Mouse (Mus musculus) limb, embryonic 11.5 days (tissue): ENCODE data around the gene 1700016K19Rik. TPM values are rescaled to one million over a fixed set of nuclear protein-coding genes. Genes with fewer than 3 reads are reported as not detected.

Experiments used
- ATAC-seq: fragments of 200-750 bp; cut with Nextera tagmentation; 2 replicates; pipeline ENCODE4 v1.8.0; 2017; ENCODE audit warnings: low read depth; ENCODE audit not compliant: insufficient number of reproducible peaks, low FRiP score, low TSS enrichment
- DNase-seq: peaks from one replicate; pipeline ENCODE4 v3.0.0-alpha.2; 2015; ENCODE audit warnings: low spot score
- H3K27ac ChIP-seq: fragments of 300-500 bp; sonication (generic); replicated peaks from 2 replicates; pipeline ENCODE4 v1.5.1; 2014; ENCODE audit warnings: low read depth, mild to moderate bottlenecking, low read length
- H3K27me3 ChIP-seq: fragments of 300-500 bp; sonication (generic); 2 replicates; pipeline ENCODE4 v1.6.1; 2014; ENCODE audit warnings: mild to moderate bottlenecking, low read length, mixed read lengths; ENCODE audit not compliant: control insufficient read depth, insufficient read depth
- H3K36me3 ChIP-seq: fragments of 300-500 bp; sonication (generic); 2 replicates; pipeline ENCODE4 v1.6.1; 2014; ENCODE audit warnings: mild to moderate bottlenecking, low read length, moderate library complexity, mixed read lengths; ENCODE audit not compliant: control insufficient read depth, insufficient read depth
- H3K4me1 ChIP-seq: fragments of 300-500 bp; sonication (generic); 2 replicates; pipeline ENCODE4 v1.6.1; 2014; ENCODE audit warnings: low read length, mixed read lengths; ENCODE audit not compliant: control insufficient read depth, insufficient read depth
- H3K4me2 ChIP-seq: fragments of 300-500 bp; sonication (generic); 2 replicates; pipeline ENCODE4 v1.6.1; 2014; ENCODE audit warnings: low read depth, mild to moderate bottlenecking, moderate library complexity; ENCODE audit not compliant: severe bottlenecking
- H3K4me3 ChIP-seq: fragments of 300-500 bp; sonication (generic); 2 replicates; pipeline ENCODE4 v1.5.1; 2014; ENCODE audit warnings: low read depth, low read length
- H3K9ac ChIP-seq: fragments of 300-500 bp; sonication (generic); 2 replicates; pipeline ENCODE4 v1.6.1; 2014; ENCODE audit warnings: mild to moderate bottlenecking, low read length
- H3K9me3 ChIP-seq: fragments of 300-500 bp; sonication (generic); 2 replicates; pipeline ENCODE4 v1.6.1; 2016; ENCODE audit warnings: low read length; ENCODE audit not compliant: control insufficient read depth
- WGBS: fragments of 180-500 bp; shearing (Covaris S2); extraction: QIAGEN DNeasy Blood & Tissue Kit; methylation state at CpG from one replicate; pipeline ENCODE4 v1.1.7; 2014; 5-methylcytosine and 5-hydroxymethylcytosine counted together
- polyA plus RNA-seq: library from polyadenylated mRNA; unstranded; fragments of >200 nt; fragmentation: Nextera tagmentation; extraction: Ambion mirVana; gene quantifications from 2 replicates; pipeline ENCODE4 v1.2.1, GENCODE M21; 2014

Gene 1700016K19Rik
- polyA plus RNA-seq, 1 experiment from 2014 or later, result 0.16 TPM

DNA sequence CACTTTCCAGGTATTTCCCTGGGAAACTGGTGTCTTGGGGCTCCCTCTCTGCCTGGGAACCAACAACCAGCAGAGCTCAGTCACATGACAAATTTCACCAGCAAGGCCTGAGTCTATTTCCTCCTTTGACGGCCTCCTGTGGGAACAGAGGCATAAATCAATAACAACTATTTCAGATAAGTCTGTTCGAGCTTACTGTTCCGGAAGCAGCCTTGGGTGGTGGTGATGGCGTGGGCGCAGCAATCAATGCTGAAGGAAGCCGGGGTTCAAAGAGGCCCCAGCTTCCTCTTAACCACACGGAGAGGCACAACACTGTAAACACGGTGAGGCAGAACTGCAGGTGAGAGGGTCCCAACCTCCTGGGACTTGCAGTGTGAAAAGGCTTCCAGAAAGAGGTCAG lies 23.0 kb upstream of the 1700016K19Rik start:
- no peaks in the 10 kb centered on the region for H3K9me3 ChIP-seq
- H3K4me2 ChIP-seq, result no peak overlapping the region
- 54% methylated on average over 8 of the region's 8 CpGs for WGBS
- no peak overlapping the region for H3K9ac ChIP-seq
- no peak overlapping the region for H3K4me3 ChIP-seq
- H3K27me3 ChIP-seq, result no peaks in the 10 kb centered on the region
- no peak overlapping the region for H3K27ac ChIP-seq
- ATAC-seq, result no peak
- no peaks in the 10 kb centered on the region for H3K36me3 ChIP-seq
- DNase-seq, result no peak
- no peaks in the 10 kb centered on the region for H3K4me1 ChIP-seq

DNA sequence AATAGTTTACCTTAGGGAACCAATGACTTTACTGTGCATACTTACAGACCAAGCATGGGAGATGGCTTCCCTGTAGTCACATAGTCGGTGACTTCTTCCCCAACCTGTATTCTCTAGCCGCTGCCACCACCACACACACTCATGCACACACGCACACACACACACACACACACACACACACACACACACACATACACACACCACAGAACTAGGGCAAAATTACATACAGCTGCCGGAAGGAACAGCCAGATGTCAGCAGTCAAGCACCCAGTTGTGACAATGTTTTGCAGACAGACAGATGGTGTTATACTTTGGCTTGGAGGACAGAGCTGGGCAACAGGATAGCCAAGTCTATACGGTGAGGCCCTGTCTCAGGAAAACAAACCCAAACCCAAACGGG lies 21.7 kb upstream of the 1700016K19Rik start:
- Histone ChIP-seq H3K4me1 (no peaks in the 10 kb centered on the region), H3K4me3 (no peak overlapping the region), H3K27ac (no peak overlapping the region), H3K9ac (no peak overlapping the region), H3K4me2 (no peak overlapping the region), H3K9me3 (no peaks in the 10 kb centered on the region), H3K27me3 (no peaks in the 10 kb centered on the region), H3K36me3 (no peaks in the 10 kb centered on the region)
- ATAC-seq (no peak), DNase-seq (no peak)
- 85% methylated on average over 6 of the region's 6 CpGs for WGBS

DNA sequence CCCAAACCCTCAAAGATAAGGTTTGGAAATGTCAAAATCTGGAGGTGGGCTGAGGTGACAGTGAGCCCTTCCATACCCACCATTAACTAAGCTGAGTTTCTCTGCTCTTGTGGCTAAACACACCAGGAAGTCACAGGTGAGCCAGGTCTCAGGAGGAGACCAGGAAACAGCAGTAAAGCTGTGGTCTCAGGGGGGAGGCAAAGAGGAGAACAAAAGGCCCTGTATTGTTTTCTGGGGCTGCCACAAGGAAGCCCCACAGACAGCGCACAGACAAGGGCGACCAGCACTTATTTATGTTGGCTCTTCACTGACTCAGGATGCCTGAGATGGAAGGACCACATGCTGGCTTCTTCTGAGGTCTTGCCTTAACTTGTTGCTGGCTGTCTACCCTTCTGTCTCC lies 19.3 kb upstream of the 1700016K19Rik start:
- no peak for ATAC-seq
- no peak overlapping the region for H3K4me2 ChIP-seq
- 34% methylated on average over 2 of the region's 2 CpGs for WGBS
- no peaks in the 10 kb centered on the region for H3K4me1 ChIP-seq
- H3K4me3 ChIP-seq, result no peak overlapping the region
- no peak for DNase-seq
- H3K27me3 ChIP-seq, result no peaks in the 10 kb centered on the region
- no peaks in the 10 kb centered on the region for H3K9me3 ChIP-seq
- no peak overlapping the region for H3K27ac ChIP-seq
- no peaks in the 10 kb centered on the region for H3K36me3 ChIP-seq
- H3K9ac ChIP-seq, result no peak overlapping the region

DNA sequence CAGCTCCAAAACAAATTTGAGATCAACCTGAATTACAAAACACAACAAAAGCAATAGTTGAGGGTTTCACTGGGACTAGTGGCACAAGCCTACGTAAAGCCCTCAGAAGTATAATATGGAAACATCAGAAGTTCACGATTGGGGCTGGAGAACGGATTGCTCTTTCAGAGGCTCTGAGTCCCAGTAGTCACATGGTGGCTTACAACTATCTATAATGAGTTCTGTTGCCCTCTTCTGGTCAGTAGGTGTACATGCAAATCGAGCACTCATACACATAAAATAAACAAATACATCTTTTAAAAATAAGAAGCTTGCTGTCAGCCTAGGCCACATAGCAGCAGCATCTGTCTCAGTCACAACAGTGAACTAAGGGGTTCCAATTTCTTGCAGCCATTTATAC lies 16.5 kb upstream of the 1700016K19Rik start:
- 82% methylated on average over 4 of the region's 4 CpGs for WGBS
- no peaks in the 10 kb centered on the region for H3K4me1 ChIP-seq
- H3K27me3 ChIP-seq, result no peaks in the 10 kb centered on the region
- H3K9ac ChIP-seq, result no peak overlapping the region
- no peak for ATAC-seq
- no peaks in the 10 kb centered on the region for H3K36me3 ChIP-seq
- no peak overlapping the region for H3K4me2 ChIP-seq
- no peak overlapping the region for H3K27ac ChIP-seq
- H3K9me3 ChIP-seq, result no peaks in the 10 kb centered on the region
- no peak for DNase-seq
- no peak overlapping the region for H3K4me3 ChIP-seq

DNA sequence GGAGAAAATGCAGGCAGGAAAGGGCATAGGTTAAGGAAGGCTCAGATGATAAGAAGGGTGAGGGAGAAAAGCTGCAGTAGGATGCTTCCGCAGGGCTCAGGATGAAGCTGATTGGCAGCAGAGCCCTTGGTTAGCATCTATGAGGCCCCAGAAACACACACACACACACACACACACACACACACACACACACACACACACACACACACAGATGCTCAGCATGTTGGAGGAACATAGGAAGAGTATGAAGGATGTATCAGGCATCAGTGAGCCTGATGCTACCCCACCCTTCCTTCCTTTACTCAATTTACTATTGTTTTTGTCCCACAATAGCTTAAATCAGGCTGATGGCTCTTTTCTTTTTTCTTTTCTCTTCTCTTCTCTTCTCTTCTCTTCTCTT lies 15.1 kb upstream of the 1700016K19Rik start:
- DNase-seq (no peak), ATAC-seq (no peak)
- H3K4me1 ChIP-seq, result no peaks in the 10 kb centered on the region
- H3K4me2 ChIP-seq, result no peak overlapping the region
- no peaks in the 10 kb centered on the region for H3K36me3 ChIP-seq
- 71% methylated on average over 1 of the region's 1 CpGs for WGBS
- H3K4me3 ChIP-seq, result no peak overlapping the region
- H3K9ac ChIP-seq, result no peak overlapping the region
- no peak overlapping the region for H3K27ac ChIP-seq
- H3K27me3 ChIP-seq, result no peaks in the 10 kb centered on the region
- no peaks in the 10 kb centered on the region for H3K9me3 ChIP-seq

DNA sequence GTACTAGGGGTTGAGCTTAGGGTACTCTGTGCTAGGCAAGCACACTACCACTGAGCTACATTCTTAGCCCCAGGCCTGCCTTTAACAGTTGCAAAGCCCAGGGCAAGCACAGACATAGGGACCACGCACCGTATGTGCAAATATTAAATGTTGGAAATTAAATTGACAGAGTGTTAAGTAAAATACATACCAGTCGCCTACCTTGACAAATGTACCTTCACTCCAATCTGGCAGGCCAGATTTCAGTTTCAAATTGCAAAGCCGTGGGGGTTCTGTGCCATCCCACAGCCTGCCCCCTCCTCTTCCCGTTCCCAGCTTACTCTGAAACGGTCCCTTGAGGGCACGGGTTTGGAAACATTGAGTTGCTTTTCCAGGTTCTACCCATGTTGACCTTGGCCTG lies 13.8 kb upstream of the 1700016K19Rik start:
- H3K4me2 ChIP-seq, result no peak overlapping the region

DNA sequence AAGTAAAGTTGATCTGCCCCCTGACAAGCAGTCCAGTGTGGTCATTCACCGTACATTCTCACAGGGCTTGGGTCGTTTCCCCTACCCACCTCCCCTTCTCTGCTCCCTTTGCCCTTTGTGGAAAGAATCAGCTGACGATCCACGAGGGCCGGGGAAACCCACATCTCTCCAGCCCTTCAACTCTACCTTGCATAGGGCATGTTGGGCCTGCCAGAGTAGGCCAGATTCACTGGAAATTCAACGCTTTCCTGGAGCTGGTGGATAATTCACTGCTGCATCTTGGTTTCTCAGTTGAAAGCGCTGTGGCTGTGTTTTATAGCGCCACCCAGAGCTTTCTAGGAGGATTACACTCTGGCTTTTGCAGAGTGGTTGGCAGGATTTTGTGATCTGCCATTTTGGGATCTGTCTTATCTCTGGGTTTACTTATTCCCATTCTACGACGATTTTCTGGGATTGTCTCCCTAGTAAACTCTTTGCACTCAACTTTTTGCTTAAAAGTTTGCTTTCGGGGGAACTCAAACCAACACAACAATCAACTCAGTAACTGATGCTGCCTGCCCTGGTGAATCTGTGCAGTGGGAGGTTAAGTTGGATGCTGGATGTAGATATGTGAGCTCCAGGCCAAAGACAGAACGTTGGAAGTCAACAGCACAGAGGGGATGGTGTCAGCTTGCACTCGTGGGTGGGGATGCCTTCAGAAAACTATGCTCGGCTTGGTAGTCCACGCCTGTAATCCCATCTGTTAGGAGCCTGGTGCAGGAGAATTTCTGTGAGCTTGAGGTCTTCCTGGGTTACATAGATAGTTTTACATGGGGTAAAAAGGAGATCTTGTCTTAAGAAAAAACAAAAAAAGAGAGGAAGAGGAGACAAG lies 8.5 kb upstream of the 1700016K19Rik start:
- no peak for ATAC-seq
- Histone ChIP-seq H3K36me3 (no peaks in the 10 kb centered on the region), H3K9me3 (no peaks in the 10 kb centered on the region), H3K9ac (no peak overlapping the region), H3K27ac (no peak overlapping the region), H3K27me3 (no peaks in the 10 kb centered on the region), H3K4me1 (no peaks in the 10 kb centered on the region), H3K4me2 (no peak overlapping the region), H3K4me3 (no peak overlapping the region)
- DNase-seq, result no peak
- 72% methylated on average over 15 of the region's 15 CpGs for WGBS

More for the DNA sequence above, 13.8 kb upstream of the 1700016K19Rik start:
- ATAC-seq (no peak), DNase-seq (no peak)
- WGBS, result 69% methylated on average over 7 of the region's 7 CpGs
- Histone ChIP-seq H3K27ac (no peak overlapping the region), H3K9ac (no peak overlapping the region), H3K27me3 (no peaks in the 10 kb centered on the region), H3K9me3 (no peaks in the 10 kb centered on the region), H3K36me3 (no peaks in the 10 kb centered on the region), H3K4me1 (no peaks in the 10 kb centered on the region), H3K4me3 (no peak overlapping the region)

DNA sequence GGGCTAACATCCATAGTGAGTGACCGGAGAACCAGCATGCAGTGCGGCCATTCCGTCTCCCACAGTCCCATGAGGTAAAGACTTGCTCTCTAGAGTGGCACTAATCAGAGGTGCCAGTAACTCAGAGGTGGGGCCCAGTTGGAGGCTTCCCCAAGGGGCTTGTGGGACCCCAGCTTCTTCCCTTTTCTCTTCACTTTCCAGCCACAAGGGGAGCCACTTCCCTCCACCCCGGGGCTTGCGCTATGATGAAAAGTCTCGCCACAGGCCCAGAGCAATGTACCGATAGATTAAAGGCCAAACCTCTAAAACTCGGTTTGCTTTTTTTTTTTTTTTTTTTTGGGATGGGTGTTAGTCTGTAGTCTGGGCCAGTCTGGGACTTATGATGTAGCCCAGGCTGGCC lies 7.8 kb upstream of the 1700016K19Rik start:
- 86% methylated on average over 8 of the region's 8 CpGs for WGBS
- no peak overlapping the region for H3K27ac ChIP-seq
- no peak overlapping the region for H3K9ac ChIP-seq
- no peaks in the 10 kb centered on the region for H3K4me1 ChIP-seq
- H3K4me2 ChIP-seq, result no peak overlapping the region
- no peaks in the 10 kb centered on the region for H3K9me3 ChIP-seq
- no peak for DNase-seq
- H3K36me3 ChIP-seq, result no peaks in the 10 kb centered on the region
- H3K4me3 ChIP-seq, result no peak overlapping the region
- no peaks in the 10 kb centered on the region for H3K27me3 ChIP-seq
- ATAC-seq, result no peak

DNA sequence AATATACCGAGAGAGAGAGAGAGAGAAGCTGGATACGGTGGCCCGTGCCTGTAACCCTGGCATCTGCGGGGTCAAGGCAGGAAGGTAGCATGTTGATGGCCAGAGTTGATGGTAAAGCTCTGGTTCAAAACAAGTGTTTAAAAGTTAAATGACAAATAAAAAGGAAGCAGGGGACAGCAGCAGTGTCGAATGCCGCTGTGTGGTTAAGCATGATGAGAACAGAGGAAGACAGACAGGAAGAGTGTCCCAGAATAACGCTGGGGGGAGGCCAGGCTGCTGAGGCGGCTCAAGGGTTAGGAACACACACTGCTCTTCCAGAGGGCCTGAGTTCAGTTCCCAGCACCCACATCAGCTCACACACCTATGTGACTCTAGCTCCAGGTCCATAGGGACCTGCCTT lies 7.2 kb upstream of the 1700016K19Rik start:
- Histone ChIP-seq H3K4me2 (no peak overlapping the region), H3K27ac (no peak overlapping the region), H3K4me3 (no peak overlapping the region), H3K4me1 (no peaks in the 10 kb centered on the region), H3K9me3 (no peaks in the 10 kb centered on the region), H3K36me3 (no peaks in the 10 kb centered on the region), H3K27me3 (no peaks in the 10 kb centered on the region), H3K9ac (no peak overlapping the region)
- no peak for DNase-seq
- WGBS, result 86% methylated on average over 8 of the region's 8 CpGs
- no peak for ATAC-seq
